Mouse (Mus musculus) heart, postnatal 0 days (tissue): ENCODE data around the gene Wfdc18. TPM values are rescaled to one million over a fixed set of nuclear protein-coding genes. Genes with fewer than 3 reads are reported as not detected.

Experiments used
- ATAC-seq: fragments of 200-750 bp; cut with Nextera tagmentation; 2 replicates; pipeline ENCODE4 v1.8.0; 2017; ENCODE audit warnings: low read depth, moderate number of reproducible peaks, moderate library complexity; ENCODE audit not compliant: insufficient read depth
- DNase-seq: peaks from one replicate; pipeline ENCODE4 v3.0.0-alpha.2; 2016; ENCODE audit warnings: low spot score
- H3K27ac ChIP-seq: fragments of 300-500 bp; sonication (generic); 2 replicates; pipeline ENCODE4 v1.5.1; 2014; ENCODE audit warnings: low read depth, mild to moderate bottlenecking
- H3K27me3 ChIP-seq: fragments of 300-500 bp; sonication (generic); 2 replicates; pipeline ENCODE4 v1.6.1; 2014; ENCODE audit warnings: low read length, mixed read lengths; ENCODE audit not compliant: control insufficient read depth, insufficient read depth
- H3K36me3 ChIP-seq: fragments of 300-500 bp; sonication (generic); replicated peaks from 2 replicates; pipeline ENCODE4 v1.6.1; 2014; ENCODE audit warnings: low read length, mixed read lengths; ENCODE audit not compliant: control insufficient read depth, insufficient read depth
- H3K4me1 ChIP-seq: fragments of 300-500 bp; sonication (generic); 2 replicates; pipeline ENCODE4 v1.6.1; 2014; ENCODE audit warnings: antibody characterized with exemption; ENCODE audit not compliant: control insufficient read depth, insufficient read depth
- H3K4me2 ChIP-seq: fragments of 300-500 bp; sonication (generic); 2 replicates; pipeline ENCODE4 v1.6.1; 2014; ENCODE audit warnings: low read depth, mild to moderate bottlenecking, low read length, moderate library complexity
- H3K4me3 ChIP-seq: fragments of 300-500 bp; sonication (generic); 2 replicates; pipeline ENCODE4 v1.5.1; 2014; ENCODE audit warnings: low read depth, low read length
- H3K9ac ChIP-seq: fragments of 300-500 bp; sonication (generic); replicated peaks from 2 replicates; pipeline ENCODE4 v1.6.1; 2014; ENCODE audit warnings: low read depth, low read length, mixed read lengths
- H3K9me3 ChIP-seq: fragments of 300-500 bp; sonication (generic); replicated peaks from 2 replicates; pipeline ENCODE4 v1.6.1; 2016; ENCODE audit warnings: low read length; ENCODE audit not compliant: control insufficient read depth
- CTCF ChIP-seq: IDR thresholded peaks from 2 replicates; pipeline ENCODE4 v1.5.1; 2016; ENCODE audit warnings: antibody characterized with exemption, control low read depth, low read depth
- EP300 ChIP-seq: IDR thresholded peaks from 2 replicates; pipeline ENCODE4 v1.6.1; 2016; ENCODE audit warnings: antibody characterized with exemption, low read depth
- WGBS: fragments of 180-500 bp; shearing (Covaris S2); extraction: QIAGEN DNeasy Blood & Tissue Kit; methylation state at CpG from one replicate; pipeline ENCODE4 v1.1.7; 2014; 5-methylcytosine and 5-hydroxymethylcytosine counted together
- polyA plus RNA-seq: library from polyadenylated mRNA; unstranded; fragments of >200 nt; fragmentation: Nextera tagmentation; extraction: Ambion mirVana; gene quantifications from 2 replicates; pipeline ENCODE4 v1.2.1, GENCODE M21; 2015
- total RNA-seq: library from RNA; depleted of rRNA; stranded (reverse); fragments of >200 nt; gene quantifications from 2 replicates; pipeline ENCODE4 v1.2.3, GENCODE M21; 2014; ENCODE audit warnings: low replicate concordance

Wfdc18 gene
- total and polyA plus RNA-seq, 2 experiments from 2014 or later = 3.3 TPM; not detected in 1

DNA sequence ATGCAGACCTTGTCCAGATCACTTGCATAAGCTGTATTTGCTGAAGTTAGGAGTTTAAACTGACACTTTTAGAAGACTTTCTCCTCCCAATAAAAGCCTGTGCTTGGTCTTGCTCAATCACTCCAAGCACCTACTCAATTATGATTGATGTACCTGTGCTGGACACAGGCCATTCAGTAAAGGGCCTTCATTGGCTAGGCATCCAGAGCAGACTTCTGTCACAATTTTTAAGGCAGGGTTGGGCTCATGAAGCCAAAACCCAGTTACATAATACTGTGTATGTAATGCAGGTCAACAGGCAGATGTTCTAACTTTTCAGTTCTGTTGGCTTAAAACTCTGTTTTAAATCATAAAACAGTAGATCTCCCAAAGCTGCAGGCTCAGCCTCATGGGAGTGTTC lies 12.0 kb downstream of the Wfdc18 start:
- ATAC-seq = no peak
- TF ChIP-seq CTCF = no peak
- no peak for TF ChIP-seq EP300
- H3K27me3 ChIP-seq = no peaks in the 10 kb centered on the region
- no peaks in the 10 kb centered on the region for H3K36me3 ChIP-seq
- no peak overlapping the region for H3K4me2 ChIP-seq
- H3K27ac ChIP-seq = no peak overlapping the region
- no peaks in the 10 kb centered on the region for H3K9me3 ChIP-seq
- H3K4me1 ChIP-seq = no peaks in the 10 kb centered on the region
- H3K4me3 ChIP-seq = no peak overlapping the region
- H3K9ac ChIP-seq = no peak overlapping the region
- DNase-seq = no peak

DNA sequence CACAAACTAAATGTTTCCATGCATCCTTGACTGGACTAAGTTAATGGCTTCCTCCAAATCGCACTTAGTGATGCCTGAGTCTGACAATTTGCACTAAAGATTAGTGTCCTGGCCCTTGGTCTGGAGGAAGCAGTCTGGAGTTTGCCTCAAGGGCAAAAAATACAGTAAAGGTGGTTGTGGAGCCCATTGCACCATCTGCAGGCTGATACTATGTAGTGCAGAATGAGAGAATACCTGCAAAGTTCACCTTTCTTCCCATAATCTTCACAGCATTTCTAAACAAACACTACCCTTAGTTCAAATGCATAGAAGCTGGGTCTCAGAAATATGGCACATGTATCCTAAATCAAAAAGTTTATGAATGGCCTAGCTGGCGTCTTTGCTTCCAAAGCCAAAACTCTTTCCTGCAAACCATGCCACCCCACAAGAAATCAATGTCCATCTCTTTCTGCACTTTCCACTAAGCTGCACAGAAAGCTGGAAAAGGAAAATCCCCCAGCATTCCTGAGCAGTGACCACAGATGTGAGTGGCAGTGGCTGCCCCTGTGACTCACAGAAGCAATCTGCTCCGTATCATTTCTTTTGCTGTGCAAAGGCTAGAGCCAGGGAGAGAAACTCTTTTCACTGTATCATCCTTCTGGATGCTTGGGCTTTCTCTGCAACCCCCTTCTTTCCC lies 20.1 kb downstream of the Wfdc18 start:
- no peak overlapping the region for H3K9ac ChIP-seq
- ATAC-seq = no peak
- H3K4me1 ChIP-seq = no peaks in the 10 kb centered on the region
- H3K27ac ChIP-seq = no peak overlapping the region
- no peaks in the 10 kb centered on the region for H3K36me3 ChIP-seq
- TF ChIP-seq EP300 = no peak
- TF ChIP-seq CTCF = peak; percentile 35
- 0 out of 2 replicates have a peak, but pooled peaks cover 2% of the 10 kb centered on the region for H3K9me3 ChIP-seq
- DNase-seq = peak; percentile 23
- H3K27me3 ChIP-seq = no peaks in the 10 kb centered on the region
- H3K4me2 ChIP-seq = no peak overlapping the region
- no peak overlapping the region for H3K4me3 ChIP-seq
- WGBS = 55% methylated on average over 3 of the region's 3 CpGs

- no peak overlapping the region for H3K9ac ChIP-seq
- 0 out of 2 replicates have a peak, but pooled peaks cover 5% of the 10 kb centered on the region for H3K9me3 ChIP-seq
- no peak overlapping the region for H3K27ac ChIP-seq
- no peak for DNase-seq
- no peak overlapping the region for H3K4me3 ChIP-seq
- TF ChIP-seq EP300 (no peak), CTCF (no peak)
- ATAC-seq = no peak
- WGBS = 72% methylated on average over 1 of the region's 1 CpGs
- H3K4me2 ChIP-seq = no peak overlapping the region
- H3K27me3 ChIP-seq = no peaks in the 10 kb centered on the region
- no peaks in the 10 kb centered on the region for H3K4me1 ChIP-seq
- no peaks in the 10 kb centered on the region for H3K36me3 ChIP-seq
These were observed 22.3 kb downstream of the Wfdc18 start for GRCm38 (mm10) chr11:83731116-83731515.

DNA sequence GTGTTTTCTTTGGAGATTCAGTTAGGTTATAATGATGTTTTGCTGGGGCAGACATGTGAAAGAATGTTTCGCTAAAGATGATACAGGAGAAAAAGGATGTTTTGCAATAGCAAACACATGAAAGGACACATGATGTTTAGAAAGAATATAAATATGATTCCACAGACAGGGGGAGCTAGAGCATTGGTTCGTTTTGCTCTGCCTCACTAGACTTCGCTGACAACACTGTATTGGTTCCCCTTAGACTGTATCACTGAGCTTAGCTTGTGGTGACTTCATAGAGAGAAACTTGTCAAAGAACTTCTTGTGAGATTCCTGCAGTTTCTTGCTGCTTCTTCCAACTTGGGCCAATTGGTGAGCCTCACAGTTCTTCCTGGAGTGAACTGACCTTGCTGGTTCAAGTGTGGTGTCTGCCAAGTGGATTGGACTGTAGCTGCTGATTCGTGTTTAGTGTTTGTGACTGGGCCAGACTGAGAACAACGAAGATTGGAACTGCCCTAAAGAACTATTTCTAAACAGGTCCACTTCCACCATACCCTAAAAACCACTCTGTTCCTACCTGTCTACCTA lies 24.3 kb downstream of the Wfdc18 start:
- no peaks in the 10 kb centered on the region for H3K4me1 ChIP-seq
- H3K27me3 ChIP-seq = no peaks in the 10 kb centered on the region
- H3K27ac ChIP-seq = no peak overlapping the region
- 0 out of 2 replicates have a peak, but pooled peaks cover 5% of the 10 kb centered on the region for H3K9me3 ChIP-seq
- DNase-seq = no peak
- no peak overlapping the region for H3K4me3 ChIP-seq
- no peak for TF ChIP-seq CTCF
- no peak for TF ChIP-seq EP300
- ATAC-seq = no peak
- H3K36me3 ChIP-seq = no peaks in the 10 kb centered on the region
- H3K4me2 ChIP-seq = no peak overlapping the region
- 70% methylated on average over 5 of the region's 5 CpGs for WGBS
- no peak overlapping the region for H3K9ac ChIP-seq

- H3K4me2 ChIP-seq = no peak overlapping the region
- no peaks in the 10 kb centered on the region for H3K36me3 ChIP-seq
- WGBS = 57% methylated on average over 1 of the region's 1 CpGs
- no peaks in the 10 kb centered on the region for H3K27me3 ChIP-seq
- no peak for ATAC-seq
- TF ChIP-seq CTCF = no peak
- no peak for TF ChIP-seq EP300
- H3K9me3 ChIP-seq = 0 out of 2 replicates have a peak, but pooled peaks cover 5% of the 10 kb centered on the region
- H3K4me3 ChIP-seq = no peak overlapping the region
- H3K4me1 ChIP-seq = no peaks in the 10 kb centered on the region
- H3K27ac ChIP-seq = no peak overlapping the region
- no peak overlapping the region for H3K9ac ChIP-seq
- no peak for DNase-seq
These were observed 25.4 kb downstream of the Wfdc18 start for GRCm38 (mm10) chr11:83734215-83734614.
